Mouse (Mus musculus) T-helper 1 cell (primary cell): ENCODE results near the gene Prkg1.

ENCODE experiments used
- in situ Hi-C: fragments of 300-600 bp; cut with MboI, MseI; formaldehyde crosslinking; loops from one replicate; pipeline ENCODE4 v1.15.1; 2025; ENCODE audit warnings: high pct_unique_total_duplicates

Prkg1 gene

DNA sequence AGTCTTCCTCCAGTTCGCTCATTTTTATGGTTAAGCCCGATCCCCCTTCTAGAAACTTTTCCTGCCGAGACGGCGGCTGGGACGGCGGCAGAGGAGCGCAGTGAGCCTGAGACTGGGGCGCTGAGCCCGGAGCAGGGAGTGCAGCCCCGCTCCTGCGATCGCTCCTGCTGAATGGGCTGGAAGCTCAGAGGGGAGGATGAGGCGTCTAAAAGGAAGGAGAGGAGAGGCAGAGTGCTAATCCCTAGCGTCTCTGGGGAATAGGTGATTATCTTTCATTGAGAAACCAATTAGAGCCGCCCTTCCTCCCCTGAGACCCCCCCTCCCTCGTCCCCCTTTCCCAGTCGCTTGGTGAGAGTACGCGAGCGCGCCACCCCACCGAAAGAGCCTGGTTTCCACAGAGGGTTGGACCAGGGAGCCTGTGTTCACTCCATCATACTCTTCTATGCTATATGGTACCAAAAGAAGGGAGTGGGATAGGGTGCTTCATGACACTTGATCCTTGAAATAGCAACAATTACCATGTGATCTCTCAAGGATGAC lies at the start of gene Prkg1:
Gene Prkg1, minus strand, starts transcription at position 233 of the 540 bp plus-strand sequence.
- in situ Hi-C loops: no loop called here

DNA sequence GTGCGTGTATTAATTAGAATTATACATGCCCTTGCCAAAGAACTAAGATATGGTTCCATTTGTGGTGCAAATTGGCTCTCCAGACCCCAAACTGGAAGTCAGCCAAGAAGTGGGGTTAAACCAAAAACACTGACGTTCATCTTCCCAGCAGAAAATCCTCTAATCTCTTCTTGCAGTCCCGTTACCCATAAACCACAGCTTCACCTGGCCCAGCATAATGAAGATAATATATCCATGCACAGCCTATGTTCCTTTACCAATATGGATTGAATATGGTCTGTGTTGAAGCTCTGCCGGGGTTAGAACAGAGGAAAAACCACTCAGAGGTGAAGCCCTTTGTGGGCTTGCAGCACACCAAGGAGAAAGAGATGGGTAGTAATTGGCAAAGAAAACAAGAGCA lies 48.3 kb upstream of the Prkg1 start:
- in situ Hi-C loops: no loop called here

DNA sequence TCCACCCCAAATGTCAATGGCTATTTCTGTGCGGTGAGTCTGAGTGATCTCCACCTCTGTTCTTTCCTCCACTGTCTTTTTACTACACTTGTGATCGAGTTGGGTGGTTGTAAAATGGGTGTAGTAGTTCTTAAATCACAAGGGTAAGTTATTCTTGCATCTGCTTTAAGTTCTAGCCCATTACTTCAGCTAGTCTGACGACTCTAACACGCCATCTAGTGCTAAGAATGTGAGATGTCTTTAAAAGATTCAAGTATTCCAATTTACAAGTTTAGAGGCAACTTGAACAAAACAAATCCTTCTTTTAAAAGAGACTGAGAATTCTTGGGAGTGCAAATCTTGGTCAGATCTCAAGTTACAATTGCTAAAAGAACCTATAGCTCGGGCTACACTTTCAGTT lies 46.5 kb upstream of the Prkg1 start:
- in situ Hi-C loops: no loop called here

DNA sequence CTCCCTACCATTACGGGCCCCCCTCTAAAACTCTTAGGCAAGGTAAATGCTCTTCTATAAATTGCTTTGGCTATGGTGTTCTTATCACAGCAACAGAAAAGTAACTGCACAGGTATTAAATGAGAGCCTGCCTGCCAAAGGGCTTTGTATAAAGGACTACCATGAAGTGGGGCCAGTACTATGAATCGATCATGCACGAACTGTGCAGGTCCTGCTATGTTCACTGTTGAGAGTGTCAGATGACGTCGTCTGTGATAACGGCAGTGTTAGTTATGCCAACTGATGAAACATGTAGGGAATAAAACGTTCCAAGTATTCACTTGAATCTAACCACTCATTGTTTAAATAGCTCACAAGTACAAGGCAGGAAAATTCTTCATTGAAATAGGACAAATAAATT lies 40.6 kb upstream of the Prkg1 start:
- in situ Hi-C loops: no loop called here

DNA sequence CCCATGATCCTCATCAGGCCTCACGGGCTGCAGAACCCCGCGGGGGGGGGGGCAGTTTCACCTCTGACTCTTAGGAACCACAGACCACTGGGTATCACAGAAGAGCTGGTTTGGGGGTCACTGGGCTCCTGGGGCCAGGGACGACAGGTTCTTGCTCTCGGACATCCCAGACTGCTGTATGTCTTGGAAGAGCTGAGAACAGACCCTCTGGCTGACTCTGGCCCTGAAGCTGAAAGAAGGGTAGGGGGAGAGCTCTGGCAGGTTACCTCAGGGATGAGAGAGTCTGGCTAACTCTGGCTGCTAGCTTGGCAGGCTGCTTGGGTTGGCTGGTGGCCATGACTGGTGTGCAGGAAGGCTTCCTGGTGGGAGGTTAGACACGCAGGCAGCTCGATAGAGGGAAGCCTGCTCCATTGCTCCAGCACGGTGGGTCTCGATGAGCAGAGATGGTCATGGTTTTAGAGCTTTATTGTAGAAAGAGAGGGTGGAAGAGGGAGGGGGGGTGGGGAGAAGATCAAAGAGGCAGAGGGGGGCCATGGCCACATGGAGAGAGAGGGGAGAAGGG lies 30.7 kb upstream of the Prkg1 start:
- in situ Hi-C loops: no loop called here

DNA sequence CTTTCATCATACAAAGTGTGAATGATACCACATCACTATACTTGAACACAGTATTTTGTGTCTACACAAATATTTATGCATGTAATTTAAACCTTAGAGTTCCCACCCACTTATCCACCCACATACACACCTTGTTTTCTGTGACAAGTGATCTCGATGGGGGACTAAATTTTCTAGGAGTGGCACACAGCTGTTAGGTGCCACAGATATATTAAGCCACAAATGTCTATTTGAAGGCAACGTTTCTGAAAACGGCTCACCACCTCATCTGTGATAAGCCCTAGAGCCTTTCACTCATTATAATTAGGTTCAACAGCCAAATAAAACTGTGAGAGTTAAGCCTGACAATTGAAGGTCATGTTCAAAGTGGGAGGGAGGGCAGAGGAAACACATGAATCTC lies 26.9 kb upstream of the Prkg1 start:
- in situ Hi-C loops: no loop called here

DNA sequence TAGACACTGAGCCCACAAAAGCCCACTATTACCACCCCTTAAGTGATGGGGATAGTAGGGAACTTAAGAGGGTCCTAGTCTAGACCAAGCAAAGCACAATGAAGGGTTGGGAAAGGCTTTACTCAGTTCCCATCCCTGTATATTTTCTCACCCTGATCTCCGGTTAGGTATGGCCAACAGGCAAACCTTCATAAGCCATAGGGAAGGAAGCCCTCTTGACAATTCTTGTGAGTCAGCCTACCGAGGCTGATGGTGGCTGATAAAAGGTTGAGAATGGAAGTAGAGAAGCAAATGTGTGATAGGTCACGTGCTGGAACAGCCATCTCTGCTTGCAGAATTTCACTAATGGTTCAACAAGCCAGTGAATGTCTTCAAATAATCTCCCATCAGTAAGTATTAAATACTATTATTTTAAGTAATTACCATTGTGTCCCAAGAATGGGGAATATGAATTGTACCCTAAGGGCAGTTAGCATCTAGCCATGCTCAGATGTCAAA lies 16.7 kb upstream of the Prkg1 start:
- in situ Hi-C loops: no loop called here

DNA sequence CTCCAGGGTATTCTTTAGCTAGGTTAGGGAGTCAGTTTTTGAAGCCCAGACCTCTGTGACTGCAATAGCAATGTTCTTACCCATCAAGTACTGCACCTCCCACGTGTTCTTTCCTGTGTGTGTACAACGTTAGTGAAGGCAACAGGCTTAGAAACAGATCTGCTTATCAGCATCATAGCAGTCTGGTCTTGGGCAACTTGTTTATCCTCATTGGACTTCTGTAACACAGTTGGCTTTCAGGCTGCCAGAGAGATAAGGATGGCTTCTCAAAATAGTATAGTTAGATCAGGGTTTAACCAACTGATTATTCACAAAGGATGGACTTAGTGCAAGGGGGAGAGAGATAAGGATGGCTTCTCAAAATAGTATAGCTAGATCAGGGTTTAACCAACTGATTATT lies 16.2 kb upstream of the Prkg1 start:
- in situ Hi-C loops: no loop called here

DNA sequence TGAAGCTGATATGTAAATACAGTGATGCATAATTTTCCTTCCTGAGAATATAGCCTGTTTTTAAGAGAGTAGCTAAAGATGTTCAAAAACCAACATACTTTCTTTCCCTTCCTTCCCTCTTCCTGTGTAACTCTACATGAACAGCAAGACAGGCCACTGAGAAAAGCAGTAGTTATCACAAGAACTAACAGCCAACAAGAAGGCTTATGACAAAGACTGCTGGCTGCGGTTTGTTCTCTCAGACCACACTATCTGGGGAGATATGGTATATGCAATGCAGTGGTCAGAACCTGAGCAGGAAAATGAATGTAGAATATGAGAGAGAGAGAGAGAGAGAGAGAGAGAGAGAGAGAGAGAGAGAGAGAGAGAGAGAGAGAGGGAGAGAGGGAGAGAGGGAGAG lies 15.4 kb upstream of the Prkg1 start:
- in situ Hi-C loops: no loop called here

DNA sequence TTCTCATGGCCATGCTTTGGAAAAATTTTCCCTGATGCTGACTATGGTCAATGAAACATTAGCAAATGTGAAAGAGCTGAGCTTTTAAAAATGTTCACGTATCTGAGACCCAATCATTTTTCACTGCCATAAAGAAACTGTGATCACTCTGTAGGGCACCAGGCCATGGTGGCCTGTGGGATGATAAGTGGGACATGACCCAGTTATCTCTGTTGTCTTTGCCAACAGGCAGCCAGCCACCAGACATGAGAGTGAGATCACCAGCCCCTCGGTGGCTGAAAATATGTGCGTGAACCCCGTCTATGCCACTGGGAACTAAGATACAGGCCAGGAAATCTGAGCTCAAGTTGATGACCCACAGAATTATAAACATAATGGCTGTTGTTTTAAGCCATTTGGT lies 14.2 kb upstream of the Prkg1 start:
- in situ Hi-C loops: no loop called here

DNA sequence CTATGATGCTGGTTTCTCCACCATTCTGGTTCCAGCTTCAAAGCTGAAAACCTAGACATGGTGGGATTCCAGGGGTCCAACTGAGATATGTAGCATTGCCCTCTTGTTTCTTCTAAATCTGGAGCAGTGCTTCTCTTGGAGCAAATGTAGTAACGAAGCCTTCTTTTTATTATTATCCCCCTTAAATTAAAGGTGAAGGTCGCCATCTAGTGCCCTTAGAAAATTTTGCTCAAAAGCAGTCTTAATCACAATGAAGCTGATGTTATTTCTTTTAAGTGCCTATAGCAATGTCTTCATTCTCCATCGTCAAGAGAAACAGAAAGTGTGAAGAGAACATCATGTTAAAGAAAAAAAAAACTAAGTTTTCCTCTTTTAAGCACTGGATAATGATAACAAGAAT lies 2.2 kb upstream of the Prkg1 start:
- in situ Hi-C loops: no loop called here

DNA sequence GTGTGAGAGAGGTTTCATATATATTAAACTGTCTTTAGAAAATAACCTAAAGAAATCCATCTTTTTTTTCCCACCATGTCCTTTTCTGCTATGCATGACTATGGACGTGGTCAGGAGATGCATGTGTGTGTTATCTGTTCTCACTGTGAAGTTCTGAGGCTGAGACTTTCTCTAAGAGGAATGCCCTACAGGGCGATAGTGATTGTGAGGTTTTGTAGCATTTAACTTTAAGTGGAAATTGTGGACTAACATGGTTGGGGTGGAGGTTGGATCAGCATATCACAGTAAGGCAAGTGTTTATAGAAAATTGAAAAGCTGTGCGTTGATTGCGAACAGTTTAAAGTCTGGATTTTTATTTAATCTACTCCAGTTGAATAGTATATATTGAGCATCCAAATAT lies 618 bp upstream of the Prkg1 start:
- in situ Hi-C loops: no loop called here

DNA sequence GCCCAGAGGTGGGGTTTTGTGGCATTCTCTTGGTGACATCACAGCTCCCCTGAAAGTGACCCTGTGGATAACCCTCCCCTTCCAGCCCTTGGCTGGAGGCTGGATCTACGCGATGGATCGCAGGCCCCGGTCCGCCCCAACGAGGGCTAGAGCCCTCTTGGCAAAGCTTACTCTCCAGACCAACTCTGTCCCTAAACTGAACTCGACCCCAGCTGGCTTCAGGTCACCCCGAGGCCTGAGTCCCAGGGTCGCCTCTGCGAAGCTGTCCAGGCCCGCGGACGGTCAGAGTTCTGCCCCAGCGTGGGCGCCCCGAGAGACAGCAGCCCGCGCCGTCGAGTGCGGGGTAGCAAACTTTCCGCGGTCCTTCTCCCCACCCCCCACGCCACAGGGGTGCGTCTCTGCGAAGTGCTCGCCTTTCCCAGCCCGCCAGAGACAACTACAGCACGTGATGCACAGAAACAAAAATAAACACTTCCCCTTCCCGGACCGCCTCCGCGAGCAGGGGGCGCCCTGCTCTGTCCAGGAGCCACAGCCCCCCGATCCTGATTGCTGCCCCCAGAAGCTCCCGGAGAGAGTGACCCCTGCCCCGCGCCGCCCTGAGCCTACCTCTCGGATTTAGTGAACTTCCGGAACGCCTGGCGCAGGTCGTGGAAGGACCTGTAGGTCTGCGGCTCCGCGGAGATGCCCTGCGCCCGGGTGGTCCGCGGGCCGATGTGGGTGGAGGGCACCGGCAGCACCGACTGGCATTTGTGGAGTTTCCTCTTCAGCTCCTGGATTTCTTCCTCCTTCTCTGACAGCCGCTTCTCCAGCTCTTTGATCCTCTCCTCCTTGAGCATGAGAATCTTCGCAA lies 657 bp downstream of the Prkg1 start:
- in situ Hi-C loops: no loop called here

DNA sequence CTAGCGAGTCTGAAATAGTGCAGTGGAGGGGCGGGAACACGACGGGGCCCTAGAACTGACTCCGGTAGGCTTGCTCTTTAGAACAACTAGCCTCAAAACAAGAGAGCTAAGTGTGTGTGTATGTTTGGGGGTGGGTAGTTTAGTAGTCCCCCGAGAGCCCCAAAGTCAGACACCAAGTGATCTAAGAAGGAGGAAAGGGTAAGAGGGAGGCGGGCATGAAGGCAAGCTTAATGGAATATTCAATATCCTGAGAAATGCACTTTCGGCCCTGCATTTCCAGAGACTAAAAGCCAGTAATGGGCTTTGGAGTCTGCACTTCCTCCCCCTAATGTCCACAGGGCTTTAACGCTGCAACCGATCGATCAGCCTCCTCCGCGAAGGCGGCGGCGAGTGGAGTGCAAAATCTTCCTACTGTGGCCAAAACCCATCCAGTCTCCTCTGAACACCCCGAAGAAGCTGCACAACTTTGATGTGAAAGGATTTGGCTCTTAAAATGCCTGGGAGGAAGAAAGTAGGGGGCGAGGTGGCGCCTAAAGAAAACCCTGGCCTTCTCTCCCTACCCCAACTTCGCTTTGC lies 1.5 kb downstream of the Prkg1 start:
- in situ Hi-C loops: no loop called here

DNA sequence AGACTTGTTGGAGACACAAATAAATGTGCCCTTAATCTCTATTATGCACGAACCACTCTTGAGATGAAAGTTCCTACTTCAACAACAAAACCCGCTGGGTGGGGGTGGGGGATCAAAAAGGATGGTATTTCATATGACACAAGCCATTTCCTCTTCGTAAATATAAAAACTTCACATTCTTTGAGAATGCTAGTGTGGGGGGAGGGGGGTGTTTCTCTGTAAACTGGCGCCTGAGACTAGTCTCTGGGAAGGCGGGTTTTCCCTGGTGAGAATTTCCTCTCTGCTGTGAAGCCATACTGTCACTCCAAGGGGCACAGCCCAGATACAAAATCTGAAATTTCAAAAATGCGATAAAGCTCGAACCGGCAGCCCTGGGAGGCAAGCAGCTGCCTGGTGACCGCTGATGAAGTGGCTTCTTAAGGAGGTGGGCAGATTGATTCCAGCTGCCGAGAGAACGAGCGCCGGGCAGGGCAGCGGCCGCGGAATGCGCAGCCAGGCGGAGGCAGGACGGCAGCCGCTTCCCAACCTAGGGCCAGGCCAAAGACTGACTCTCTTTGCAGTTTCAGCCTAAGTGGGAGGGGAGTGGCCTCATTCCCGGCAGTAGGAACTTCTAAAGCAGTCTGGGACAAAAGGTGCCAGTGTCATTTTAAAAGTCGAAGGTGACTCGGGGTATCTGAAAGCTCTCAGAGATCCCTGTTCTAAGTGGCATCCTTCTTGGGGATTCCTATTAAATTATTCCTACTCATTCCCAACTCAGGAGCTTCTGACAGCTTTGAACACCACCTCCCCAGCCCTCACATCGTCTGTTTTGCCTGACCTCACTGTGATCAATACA lies 2.2 kb downstream of the Prkg1 start:
- in situ Hi-C loops: no loop called here

DNA sequence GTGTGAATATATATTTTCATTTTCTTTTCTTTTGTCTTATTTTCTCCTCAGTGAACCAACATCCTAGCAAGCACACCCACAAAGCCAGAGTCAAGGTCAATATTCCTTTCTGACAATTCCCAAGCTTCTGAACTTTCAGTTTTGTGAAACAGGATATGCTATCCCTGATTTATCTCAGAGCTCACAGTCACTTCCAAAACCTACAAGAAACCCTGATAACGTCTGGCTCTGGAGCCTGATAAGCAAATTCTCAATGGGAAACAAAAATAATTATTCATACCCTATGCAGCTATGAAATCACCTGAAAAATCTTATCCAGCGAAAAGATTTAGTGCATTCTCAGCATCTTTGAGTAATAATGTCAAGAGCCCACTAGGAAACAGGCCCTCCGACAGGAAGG lies 5.0 kb downstream of the Prkg1 start:
- in situ Hi-C loops: loop anchor here (5.0 to 10.0 kb wide), 2 partner anchors 202 to 1095 kb away; no protein-coding TSS in a partner anchor

DNA sequence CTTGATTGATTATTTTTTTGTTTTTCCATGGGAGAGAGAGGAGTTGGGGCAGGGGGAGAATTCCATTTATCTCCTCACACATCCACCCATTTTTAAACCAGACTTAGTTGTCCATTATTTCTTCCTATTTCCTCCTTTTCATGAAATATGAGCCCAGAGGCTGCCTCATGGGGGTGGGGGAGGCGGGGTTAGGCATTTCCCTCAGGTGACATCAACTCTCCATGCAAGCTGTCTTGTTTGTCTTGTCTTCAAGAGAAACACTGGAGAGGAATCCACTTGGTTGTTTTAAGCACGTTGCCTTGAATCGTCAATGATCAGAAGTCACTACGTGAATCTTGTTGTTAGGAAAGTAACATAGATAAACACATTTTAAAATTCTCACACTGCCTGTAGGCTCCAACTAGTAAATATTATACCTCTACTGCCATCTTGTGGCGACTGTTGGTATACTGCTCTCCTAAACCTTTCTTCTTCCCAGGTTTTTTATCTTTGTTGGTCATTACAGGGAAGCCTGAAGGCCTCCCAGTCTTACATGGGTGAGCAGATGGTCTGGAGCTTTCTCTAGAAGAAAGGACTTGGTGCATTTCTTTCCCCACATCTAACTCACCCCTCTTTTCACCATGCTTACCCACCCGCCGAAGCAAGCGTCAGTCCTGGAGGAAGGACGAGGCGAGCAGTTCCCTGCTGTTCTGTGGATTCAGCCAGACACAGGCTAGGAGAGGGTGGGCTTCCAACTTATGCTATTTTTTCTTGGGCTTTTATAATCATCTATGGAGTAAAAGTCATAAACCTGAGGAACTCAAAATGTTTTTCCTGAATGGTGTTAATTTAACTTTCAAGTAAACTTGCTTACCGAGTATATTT lies 8.7 kb downstream of the Prkg1 start:
- in situ Hi-C loops: loop anchor here (5.0 to 10.0 kb wide), 2 partner anchors 206 to 1091 kb away; no protein-coding TSS in a partner anchor

DNA sequence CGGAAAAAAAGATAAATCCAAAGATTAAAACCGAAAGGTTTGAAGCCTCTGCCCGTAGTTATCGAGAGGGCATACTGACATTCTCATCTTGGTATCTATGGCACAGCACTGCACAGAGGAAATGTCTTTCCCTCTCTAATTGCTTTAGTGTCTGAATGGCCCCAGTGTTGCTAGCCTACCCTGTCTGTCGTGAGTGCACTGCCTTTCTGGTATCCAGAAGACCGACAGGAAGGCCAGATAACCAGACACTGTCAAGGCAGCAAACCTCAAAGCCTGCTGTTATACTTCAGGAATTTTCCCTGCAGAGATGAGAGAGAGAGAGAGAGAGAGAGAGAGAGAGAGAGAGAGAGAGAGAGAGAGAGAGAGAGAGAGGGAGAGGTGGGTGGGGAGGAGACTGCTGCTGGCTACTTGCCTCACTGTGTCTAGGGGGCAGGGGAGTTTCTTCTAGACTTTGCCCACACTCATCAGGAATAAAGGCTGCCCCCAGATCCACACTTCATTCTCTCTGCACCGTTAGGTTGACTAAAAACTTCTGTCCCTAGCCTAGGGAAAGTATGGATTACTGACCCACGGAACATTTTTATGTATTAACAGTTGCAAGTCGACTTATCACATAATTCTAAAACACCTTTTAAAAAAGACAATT lies 10.1 kb downstream of the Prkg1 start:
- in situ Hi-C loops: loop anchor here (5.0 to 10.0 kb wide), 2 partner anchors 208 to 1090 kb away; no protein-coding TSS in a partner anchor

DNA sequence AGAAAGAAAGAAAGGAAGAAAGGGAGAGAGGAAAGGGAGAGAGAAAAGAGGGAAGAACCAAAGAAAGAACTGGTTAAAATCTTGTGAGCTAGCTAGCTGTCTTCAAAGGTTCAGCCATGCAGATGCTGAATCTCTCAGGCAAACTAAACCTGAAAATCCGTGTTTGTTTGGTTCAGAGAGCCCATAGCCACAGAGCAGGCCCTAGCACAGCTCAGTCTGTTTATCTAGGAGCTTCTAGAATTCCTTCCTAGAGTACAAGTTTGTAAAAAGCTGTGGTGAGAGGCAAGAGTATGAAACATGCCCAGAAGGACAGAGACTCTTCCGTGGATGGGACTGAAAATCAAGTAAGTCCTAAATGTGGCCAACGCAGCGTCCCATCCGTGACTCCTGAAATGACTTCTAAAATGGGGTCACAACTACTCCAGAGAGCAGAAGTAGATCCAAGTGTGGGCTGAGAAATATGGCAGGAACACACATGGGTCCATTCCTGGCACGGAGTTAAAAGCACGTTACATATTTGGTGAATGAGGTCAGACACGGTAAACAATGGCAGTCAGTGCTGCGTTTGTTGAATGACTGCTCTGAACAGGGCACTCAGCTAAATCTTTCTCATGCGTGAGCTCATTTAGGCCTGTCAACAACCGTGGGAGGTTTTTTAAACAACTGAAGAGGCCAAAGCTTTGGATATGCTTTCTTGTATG lies 13.7 kb downstream of the Prkg1 start:
- in situ Hi-C loops: loop anchor here (10.0 kb wide), 1 partner anchor 1086 kb away; no protein-coding TSS in a partner anchor
